Mouse (Mus musculus) telencephalon, adult 2 months (tissue): Measurements from ENCODE around the gene Man1a.

Source experiments
- DNase-seq: peaks from one replicate; pipeline ENCODE4 v3.0.0-alpha.2; 2011; ENCODE audit warnings: low read depth, low spot score

The Man1a gene

GRCm38 (mm10) chr10:54076420-54076819 lies at the start of gene Man1a:
Man1a (minus strand) TSS chr10:54076609.
- no peak for DNase-seq

GRCm38 (mm10) chr10:54121816-54122215 lies 45.4 kb upstream of the Man1a start:
- DNase-seq, result no peak

GRCm38 (mm10) chr10:54120375-54120774 lies 44.0 kb upstream of the Man1a start:
- DNase-seq, result no peak

- peak; percentile 6 for DNase-seq
These were observed 42.9 kb upstream of the Man1a start for GRCm38 (mm10) chr10:54119303-54119702.

- no peak for DNase-seq
These were observed 42.0 kb upstream of the Man1a start for GRCm38 (mm10) chr10:54118223-54118912.

GRCm38 (mm10) chr10:54117763-54118162 lies 41.4 kb upstream of the Man1a start:
- DNase-seq, result peak; percentile 48

GRCm38 (mm10) chr10:54103671-54104070 lies 27.3 kb upstream of the Man1a start:
- DNase-seq, result no peak

- no peak for DNase-seq
These were observed 15.7 kb upstream of the Man1a start for GRCm38 (mm10) chr10:54092081-54092480.

GRCm38 (mm10) chr10:54089923-54090322 lies 13.5 kb upstream of the Man1a start:
- no peak for DNase-seq

GRCm38 (mm10) chr10:54087346-54087745 lies 10.9 kb upstream of the Man1a start:
- DNase-seq, result no peak

- DNase-seq, result no peak
These were observed 8.7 kb upstream of the Man1a start for GRCm38 (mm10) chr10:54085073-54085472.

- DNase-seq, result no peak
These were observed 596 bp upstream of the Man1a start for GRCm38 (mm10) chr10:54077005-54077404.

GRCm38 (mm10) chr10:54075441-54076010 lies 883 bp downstream of the Man1a start:
- DNase-seq, result peak; percentile 67

- DNase-seq, result no peak
These were observed 1.6 kb downstream of the Man1a start for GRCm38 (mm10) chr10:54074609-54075421.

- no peak for DNase-seq
These were observed 2.2 kb downstream of the Man1a start for GRCm38 (mm10) chr10:54074247-54074608.

GRCm38 (mm10) chr10:54073641-54074203 lies 2.7 kb downstream of the Man1a start:
- DNase-seq, result no peak

- no peak for DNase-seq
These were observed 4.1 kb downstream of the Man1a start for GRCm38 (mm10) chr10:54072336-54072735.

- no peak for DNase-seq
These were observed 5.9 kb downstream of the Man1a start for GRCm38 (mm10) chr10:54070496-54070895.

GRCm38 (mm10) chr10:54069412-54069811 lies 7.0 kb downstream of the Man1a start:
- DNase-seq, result no peak

GRCm38 (mm10) chr10:54066683-54067082 lies 9.7 kb downstream of the Man1a start:
- no peak for DNase-seq

GRCm38 (mm10) chr10:54063551-54064260 lies 12.7 kb downstream of the Man1a start:
- DNase-seq, result no peak

GRCm38 (mm10) chr10:54062835-54063234 lies 13.6 kb downstream of the Man1a start:
- no peak for DNase-seq
